8 mouse cellular contexts compared by ENCODE assay signal in the genomic region with DNA sequence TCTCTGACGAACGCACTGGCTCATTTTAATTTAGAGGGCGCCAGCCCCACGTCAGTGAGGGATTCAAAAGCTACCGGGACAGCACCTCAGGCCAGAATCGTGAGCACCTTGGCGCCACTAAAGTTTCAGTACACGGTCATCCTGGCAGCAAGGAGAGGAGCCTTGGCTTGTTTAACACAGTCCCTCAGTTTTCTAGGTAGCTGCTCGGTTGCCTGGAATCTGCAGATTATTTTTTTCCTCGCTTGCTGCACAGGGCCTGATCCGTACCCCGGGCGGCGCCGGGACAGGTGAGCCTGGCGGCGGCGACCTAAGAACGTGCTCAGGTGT. TPM values are rescaled to one million over a fixed set of nuclear protein-coding genes. Genes with fewer than 3 reads are reported as not detected.
DNase-seq lines count a peak whose midpoint lies in the region; ATAC-seq and TF ChIP-seq lines count a peak whose summit lies in the region.

No protein-coding gene starts in this region.

- no peak for ATAC-seq in intestine, embryonic 14.5 days (replicated peaks; ENCODE audit: low FRiP score, low TSS enrichment, low read depth)
- no peak for ATAC-seq in midbrain, postnatal 0 days (ENCODE audit: low FRiP score)

- no peak for TF ChIP-seq CTCF in left cerebral cortex, adult 2 months (IDR thresholded peaks at IDR 0.05)
- TF ChIP-seq CTCF in midbrain, postnatal 0 days (IDR thresholded peaks at IDR 0.05): no peak

- H3K27me3 ChIP-seq in forebrain, embryonic 10.5 days (ENCODE audit: poor library complexity, severe bottlenecking): peaks cover 63% of the 10 kb centered on the region
- peaks cover 48% of the 10 kb centered on the region for H3K27me3 ChIP-seq in intestine, embryonic 14.5 days (replicated peaks; ENCODE audit: control insufficient read depth, insufficient read depth, low read length)
- 0 out of 2 replicates have a peak, but pooled peaks cover 3% of the 10 kb centered on the region for H3K27me3 ChIP-seq in midbrain, postnatal 0 days (ENCODE audit: insufficient read depth, low read length)

- WGBS in forebrain, embryonic 10.5 days: 4% methylated on average over 19 of the region's 19 CpGs
- 5% methylated on average over 19 of the region's 19 CpGs for WGBS in intestine, embryonic 14.5 days
- WGBS in midbrain, postnatal 0 days: 2% methylated on average over 17 of the region's 19 CpGs

- H3K4me1 ChIP-seq in forebrain, embryonic 10.5 days: peaks cover 19% of the 10 kb centered on the region
- H3K4me1 ChIP-seq in intestine, embryonic 14.5 days (replicated peaks; ENCODE audit: control insufficient read depth, insufficient read depth, low read length): peaks cover 4% of the 10 kb centered on the region
- 0 out of 2 replicates have a peak, but pooled peaks cover 3% of the 10 kb centered on the region for H3K4me1 ChIP-seq in midbrain, postnatal 0 days (ENCODE audit: insufficient read depth, low read length)

- no peaks in the 10 kb centered on the region for H3K36me3 ChIP-seq in forebrain, embryonic 10.5 days (replicated peaks)
- H3K36me3 ChIP-seq in intestine, embryonic 14.5 days (ENCODE audit: control insufficient read depth, insufficient read depth, low read length): no peaks in the 10 kb centered on the region
- no peaks in the 10 kb centered on the region for H3K36me3 ChIP-seq in midbrain, postnatal 0 days (ENCODE audit: insufficient read depth, low read length)

- peak overlapping the region; percentile 96 for H3K27ac ChIP-seq in left cerebral cortex, adult 2 months
- H3K27ac ChIP-seq in forebrain, embryonic 10.5 days: peak overlapping the region; percentile 66; the same call in 1 of the 2 replicates
- no peak overlapping the region for H3K27ac ChIP-seq in intestine, embryonic 14.5 days (ENCODE audit: low read depth)
- peak overlapping the region; percentile 47; the same call in 1 of the 2 replicates for H3K27ac ChIP-seq in midbrain, postnatal 0 days (ENCODE audit: low read depth, low read length)

- H3K4me3 ChIP-seq in left cerebral cortex, adult 2 months: peak overlapping the region; percentile 80
- peak overlapping the region; percentile 71 for H3K4me3 ChIP-seq in forebrain, embryonic 10.5 days
- H3K4me3 ChIP-seq in intestine, embryonic 14.5 days (ENCODE audit: low read depth, low read length): peak overlapping the region; percentile 51
- peak overlapping the region; percentile 70 for H3K4me3 ChIP-seq in midbrain, postnatal 0 days (ENCODE audit: low read depth, low read length)

- DNase-seq in left cerebral cortex, adult 2 months (ENCODE audit: extremely low spot score in 1 of 2, low spot score in 2 of 2): peak; percentile 15 to 32
- no peak for DNase-seq in left cerebral cortex, postnatal 10 days (ENCODE audit: extremely low spot score in 1 of 2, low spot score in 2 of 2)
- peak; percentile 32 for DNase-seq in forebrain, embryonic 10.5 days (ENCODE audit: extremely low spot score, low spot score)
- no peak for DNase-seq in intestine, embryonic 14.5 days (ENCODE audit: low spot score)
- peak; percentile 21 for DNase-seq in midbrain, postnatal 0 days (ENCODE audit: low spot score)
- DNase-seq in thymus, postnatal 25 days: no peak
- DNase-seq in gastrocnemius, postnatal 4 days (ENCODE audit: low spot score in 2 of 2): no peak
- DNase-seq in embryo, embryonic 10 days (ENCODE audit: low spot score): no peak

- H3K9ac ChIP-seq in intestine, embryonic 14.5 days (ENCODE audit: low read length): peak overlapping the region; percentile 40; the same call in 1 of the 2 replicates
- peak overlapping the region; percentile 64 for H3K9ac ChIP-seq in midbrain, postnatal 0 days (replicated peaks; ENCODE audit: low read length, poor library complexity, severe bottlenecking)

- no peaks in the 10 kb centered on the region for H3K9me3 ChIP-seq in forebrain, embryonic 10.5 days
- no peaks in the 10 kb centered on the region for H3K9me3 ChIP-seq in intestine, embryonic 14.5 days (ENCODE audit: control insufficient read depth, low read length)
- H3K9me3 ChIP-seq in midbrain, postnatal 0 days (ENCODE audit: low read length): no peaks in the 10 kb centered on the region

- peak overlapping the region; percentile 97 for H3K4me2 ChIP-seq in intestine, embryonic 14.5 days (ENCODE audit: low read length)
- H3K4me2 ChIP-seq in midbrain, postnatal 0 days (ENCODE audit: low read depth, low read length, poor library complexity, severe bottlenecking): peak overlapping the region; percentile 93

- intact Hi-C loops in left cerebral cortex, adult 2 months (cut with DNase I): loop anchor here (1.0 to 10.0 kb wide), 5 partner anchors 118 to 398 kb away; no protein-coding TSS in a partner anchor
- intact Hi-C loops in left cerebral cortex, postnatal 10 days (cut with DNase I): loop anchor here (10.0 kb wide), 2 partner anchors 112 to 398 kb away; no protein-coding TSS in a partner anchor

RNA-seq across cellular contexts. Expression of gene Rgs6, which starts 28.4 kb away (rescaled TPM):
- 10 to 100 TPM; 80.0 to 83.2 TPM for total RNA-seq in left cerebral cortex, adult 2 months (2021)
- total RNA-seq in left cerebral cortex, postnatal 10 days (2021): 10 to 100 TPM; 85.6 to 95.8 TPM
- 0.26 and 0.60 TPM in 2 replicates for polyA plus RNA-seq in forebrain, embryonic 10.5 days (2016; fragmentation: Nextera tagmentation; extraction: Ambion mirVana)
- 1.9 and 2.7 TPM in 2 replicates for polyA plus RNA-seq in intestine, embryonic 14.5 days (2014; fragmentation: Nextera tagmentation; extraction: Ambion mirVana)
- total RNA-seq in midbrain, postnatal 0 days (2014; rRNA removed): 26.3 and 28.6 TPM in 2 replicates
- 19.7 and 22.0 TPM in 2 replicates for polyA plus RNA-seq in midbrain, postnatal 0 days (2015; fragmentation: Nextera tagmentation; extraction: Ambion mirVana)
- total RNA-seq in gastrocnemius, postnatal 4 days (2021): 1 to 10 TPM; 2.0 to 2.6 TPM

Comparison
In these comparisons a context has a peak if more than half of its experiments do, and no peak if none do; other contexts are left out.
1. DNase-seq: peak in left cerebral cortex, adult 2 months (2 of 2), forebrain, embryonic 10.5 days (single experiment) and midbrain, postnatal 0 days (single experiment); none in left cerebral cortex, postnatal 10 days (0 of 2), intestine, embryonic 14.5 days (single experiment), thymus, postnatal 25 days (single experiment), gastrocnemius, postnatal 4 days (0 of 2) and embryo, embryonic 10 days (single experiment).
2. Peak in every context shown above with its lines, with median percentiles within 50 percentile points of each other: H3K4me3 ChIP-seq.